In the genomic region with DNA sequence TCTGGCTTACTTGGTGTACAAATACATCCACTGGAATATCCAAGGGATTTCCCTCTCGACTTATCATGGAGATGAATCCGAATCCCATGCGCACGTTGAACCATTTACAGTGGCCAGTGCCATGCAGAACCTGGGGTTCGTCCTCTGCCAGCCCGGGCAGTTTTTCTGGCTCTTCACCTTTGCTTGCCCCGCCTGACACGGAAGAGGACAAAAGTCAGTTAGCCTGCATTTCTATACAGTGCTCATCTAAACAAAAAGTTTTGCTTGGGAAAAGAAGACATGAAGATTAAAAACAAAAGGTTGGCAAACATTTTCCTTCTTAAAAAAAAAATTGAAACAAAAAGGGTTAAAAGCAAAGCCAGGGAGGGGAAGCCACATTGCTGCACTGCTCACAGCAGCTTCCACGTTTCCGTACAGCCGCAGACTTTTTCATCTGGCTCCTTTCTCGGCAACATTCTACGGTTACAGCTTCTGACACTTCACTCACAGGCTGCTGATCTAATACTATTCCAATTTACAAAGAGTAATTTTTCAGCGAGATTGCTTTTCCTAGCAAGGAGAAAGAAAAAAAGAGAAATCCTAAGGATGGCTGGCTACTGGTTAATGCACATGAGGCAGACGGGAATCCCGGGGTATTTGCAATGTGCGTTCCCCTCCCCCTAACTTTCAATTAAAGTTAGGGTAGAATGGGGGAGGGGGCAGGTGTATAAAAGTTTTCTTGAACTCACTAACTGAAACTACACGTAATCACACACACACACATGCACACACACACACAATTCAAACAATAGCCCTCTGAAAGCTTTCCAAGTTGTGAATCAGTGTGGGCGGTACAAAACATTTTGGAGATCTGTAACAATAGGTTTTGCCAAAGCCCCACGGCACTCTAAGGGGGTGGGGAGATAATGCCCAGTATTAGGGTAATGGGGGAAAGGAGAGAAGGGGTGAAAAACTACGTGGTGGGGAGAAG, we compare ENCODE assay signal across 8 mouse cellular contexts. TPM values are rescaled to one million over a fixed set of nuclear protein-coding genes. Genes with fewer than 3 reads are reported as not detected.
DNase-seq lines count a peak whose midpoint lies in the region; ATAC-seq and TF ChIP-seq lines count a peak whose summit lies in the region.

No protein-coding gene starts in this region.

- 1% methylated on average over 21 of the region's 21 CpGs for WGBS in kidney, postnatal 0 days
- WGBS in forebrain, embryonic 11.5 days: 1% methylated on average over 21 of the region's 21 CpGs
- under 1% methylated on average over 21 of the region's 21 CpGs for WGBS in limb, embryonic 12.5 days
- WGBS in kidney, adult 2 months: 5% methylated on average over 21 of the region's 21 CpGs

- no peaks in the 10 kb centered on the region for H3K36me3 ChIP-seq in kidney, postnatal 0 days (ENCODE audit: insufficient read depth, low read length)
- H3K36me3 ChIP-seq in forebrain, embryonic 11.5 days (ENCODE audit: control insufficient read depth, insufficient read depth, low read length): no peaks in the 10 kb centered on the region
- no peaks in the 10 kb centered on the region for H3K36me3 ChIP-seq in limb, embryonic 12.5 days
- H3K36me3 ChIP-seq in kidney, adult 2 months (ENCODE audit: control insufficient read depth, insufficient read depth, low read length): no peaks in the 10 kb centered on the region

- peak; percentile 46 for DNase-seq in kidney, postnatal 0 days (ENCODE audit: low spot score)
- DNase-seq in kidney, postnatal 14 days: no peak
- peak; percentile 55 for DNase-seq in forebrain, embryonic 11.5 days (ENCODE audit: low spot score)
- DNase-seq in retina, postnatal 1 day: peak; percentile 51
- no peak for DNase-seq in layer of hippocampus, postnatal 14 days (ENCODE audit: low spot score in 2 of 2)
- no peak for DNase-seq in kidney, adult 2 months
- no peak for DNase-seq in right cerebral cortex, postnatal 36 days (ENCODE audit: low spot score in 2 of 2)

- TF ChIP-seq POLR2A in kidney, adult 2 months (IDR thresholded peaks at IDR 0.05; ENCODE audit: low read depth, low read length): no peak

- no peak overlapping the region for H3K27ac ChIP-seq in kidney, postnatal 0 days
- H3K27ac ChIP-seq in forebrain, embryonic 11.5 days (ENCODE audit: low read depth, low read length): peak overlapping the region; percentile 80
- peak overlapping the region; percentile 89 for H3K27ac ChIP-seq in limb, embryonic 12.5 days
- H3K27ac ChIP-seq in kidney, adult 2 months (ENCODE audit: insufficient read depth, low read depth, low read length): no peak overlapping the region

- H3K9ac ChIP-seq in kidney, postnatal 0 days (ENCODE audit: low read depth, low read length): no peak overlapping the region
- H3K9ac ChIP-seq in forebrain, embryonic 11.5 days (ENCODE audit: low read length): peak overlapping the region; percentile 80
- H3K9ac ChIP-seq in limb, embryonic 12.5 days (replicated peaks): peak overlapping the region; percentile 66

- H3K4me3 ChIP-seq in kidney, postnatal 0 days (replicated peaks; ENCODE audit: low read depth, low read length): peak overlapping the region; percentile 32
- H3K4me3 ChIP-seq in forebrain, embryonic 11.5 days (ENCODE audit: low read depth, low read length): peak overlapping the region; percentile 57
- H3K4me3 ChIP-seq in limb, embryonic 12.5 days (replicated peaks): peak overlapping the region; percentile 55
- no peak overlapping the region for H3K4me3 ChIP-seq in kidney, adult 2 months (ENCODE audit: insufficient read depth, low read depth, low read length)

- H3K4me2 ChIP-seq in kidney, postnatal 0 days (ENCODE audit: low read length): peak overlapping the region; percentile 44
- peak overlapping the region; percentile 50 for H3K4me2 ChIP-seq in forebrain, embryonic 11.5 days (ENCODE audit: low read depth, low read length, severe bottlenecking)
- peak overlapping the region; percentile 79 for H3K4me2 ChIP-seq in limb, embryonic 12.5 days

- H3K27me3 ChIP-seq in kidney, postnatal 0 days (ENCODE audit: insufficient read depth, low read length): peaks cover 28% of the 10 kb centered on the region
- H3K27me3 ChIP-seq in forebrain, embryonic 11.5 days (ENCODE audit: control insufficient read depth, insufficient read depth, low read length): no peaks in the 10 kb centered on the region
- no peaks in the 10 kb centered on the region; the same call in 1 of the 2 replicates for H3K27me3 ChIP-seq in limb, embryonic 12.5 days
- peaks cover 7% of the 10 kb centered on the region for H3K27me3 ChIP-seq in kidney, adult 2 months (replicated peaks; ENCODE audit: control insufficient read depth, insufficient read depth, low read length)

- no peak for ATAC-seq in kidney, postnatal 0 days (replicated peaks; ENCODE audit: low FRiP score, low read depth)
- peak; percentile 65 for ATAC-seq in forebrain, embryonic 11.5 days (replicated peaks; ENCODE audit: low FRiP score)
- ATAC-seq in limb, embryonic 12.5 days (ENCODE audit: insufficient number of reproducible peaks, insufficient read depth, low FRiP score, low TSS enrichment, low read depth): peak; percentile 67

- no peaks in the 10 kb centered on the region for H3K9me3 ChIP-seq in kidney, postnatal 0 days (replicated peaks; ENCODE audit: low read length)
- H3K9me3 ChIP-seq in forebrain, embryonic 11.5 days (ENCODE audit: control insufficient read depth, low read length): no peaks in the 10 kb centered on the region
- H3K9me3 ChIP-seq in limb, embryonic 12.5 days: no peaks in the 10 kb centered on the region

- H3K4me1 ChIP-seq in kidney, postnatal 0 days (replicated peaks; ENCODE audit: insufficient read depth, low read length): no peaks in the 10 kb centered on the region
- H3K4me1 ChIP-seq in forebrain, embryonic 11.5 days (replicated peaks; ENCODE audit: control insufficient read depth, insufficient read depth, low read length): peaks cover 13% of the 10 kb centered on the region; the same call in 1 of the 2 replicates
- H3K4me1 ChIP-seq in limb, embryonic 12.5 days (replicated peaks): peaks cover 34% of the 10 kb centered on the region
- H3K4me1 ChIP-seq in kidney, adult 2 months (ENCODE audit: control insufficient read depth, insufficient read depth, low read length): no peaks in the 10 kb centered on the region

- TF ChIP-seq CTCF in kidney, postnatal 0 days (IDR thresholded peaks at IDR 0.05; ENCODE audit: low read depth): no peak
- TF ChIP-seq CTCF in kidney, adult 2 months (conservative IDR thresholded peaks at IDR 0.05; ENCODE audit: insufficient read depth, insufficient read length, low read depth, low read length): no peak

RNA-seq across cellular contexts. Expression of a gene that starts 16.9 kb away (rescaled TPM):
- polyA plus RNA-seq in kidney, postnatal 0 days (2015; fragmentation: Nextera tagmentation; extraction: Ambion mirVana): 0.08 and 0.14 TPM in 2 replicates
- polyA plus RNA-seq in forebrain, embryonic 11.5 days (2014; fragmentation: Nextera tagmentation; extraction: Ambion mirVana): 23.3 and 27.6 TPM in 2 replicates
- polyA plus RNA-seq in limb, embryonic 12.5 days (2016; fragmentation: Nextera tagmentation; extraction: Ambion mirVana): 10.3 and 14.2 TPM in 2 replicates
- total RNA-seq in layer of hippocampus, postnatal 14 days (2021): 1 to 10 TPM; 1.1 to 1.6 TPM
- polyA plus RNA-seq in kidney, adult 2 months (2012; rRNA removed): 0.01 TPM in 1 of 2 replicates, not detected in the other

Comparison
In these comparisons a context has a peak if more than half of its experiments do, and no peak if none do; other contexts are left out.
1. DNase-seq: peak in kidney, postnatal 0 days (single experiment), forebrain, embryonic 11.5 days (single experiment) and retina, postnatal 1 day (single experiment); none in kidney, postnatal 14 days (single experiment), layer of hippocampus, postnatal 14 days (0 of 2), kidney, adult 2 months (single experiment) and right cerebral cortex, postnatal 36 days (0 of 2).
2. H3K27ac ChIP-seq: peak in forebrain, embryonic 11.5 days (single experiment) and limb, embryonic 12.5 days (single experiment); none in kidney, postnatal 0 days (single experiment) and kidney, adult 2 months (single experiment).
3. Peak in every context shown above with its lines, with median percentiles within 50 percentile points of each other: H3K4me2 ChIP-seq.